Mouse (Mus musculus): Measurements from ENCODE around the gene Ddx46.
A peak's percentile ranks its signal among the peaks of the same experiment; 100 is the strongest.

Gene Ddx46

GRCm38 (mm10) chr13:55721995-55722394 is 87.2 kb downstream of the Ddx46 start:
- Histone ChIP-seq H3K27me3 (ENCODE audit: insufficient read depth, low read length) (no peaks in the 10 kb centered on the region), H3K36me3 (ENCODE audit: insufficient read depth, low read length) (peaks cover 34% of the 10 kb centered on the region), H3K4me1 (replicated peaks; ENCODE audit: low read depth, low read length) (peaks cover 24% of the 10 kb centered on the region; the same call in 1 of the 2 replicates), H3K9me3 (ENCODE audit: low read length) (no peaks in the 10 kb centered on the region), H3K4me3 (replicated peaks; ENCODE audit: low read length) (no peak overlapping the region)
- TF ChIP-seq POU5F1 (IDR thresholded peaks at IDR 0.05; ENCODE audit: borderline replicate concordance, low read length): no peak

GRCm38 (mm10) chr13:55726598-55727119 is 91.8 kb downstream of the Ddx46 start:
- Histone ChIP-seq H3K36me3 (ENCODE audit: insufficient read depth, low read length) (peaks cover 22% of the 10 kb centered on the region), H3K4me1 (replicated peaks; ENCODE audit: low read depth, low read length) (peaks cover 22% of the 10 kb centered on the region), H3K4me3 (replicated peaks; ENCODE audit: low read length) (peak overlapping the region; percentile 87), H3K27me3 (ENCODE audit: insufficient read depth, low read length) (no peaks in the 10 kb centered on the region), H3K9me3 (ENCODE audit: low read length) (no peaks in the 10 kb centered on the region)
- no peak for TF ChIP-seq NANOG (IDR thresholded peaks at IDR 0.05; ENCODE audit: borderline replicate concordance, low read length)

GRCm38 (mm10) chr13:55727120-55727838 is 92.5 kb downstream of the Ddx46 start, which contains the start of gene Pcbd2:
Gene Pcbd2, plus strand, starts transcription at chr13:55727368.
- Histone ChIP-seq H3K4me1 (replicated peaks; ENCODE audit: low read depth, low read length) (peaks cover 22% of the 10 kb centered on the region), H3K27me3 (ENCODE audit: insufficient read depth, low read length) (no peaks in the 10 kb centered on the region), H3K9me3 (ENCODE audit: low read length) (no peaks in the 10 kb centered on the region), H3K4me3 (replicated peaks; ENCODE audit: low read length) (peak within 1 kb of the TSS; percentile 87), H3K36me3 (ENCODE audit: insufficient read depth, low read length) (peaks cover 18% of the 10 kb centered on the region)
- TF ChIP-seq NANOG (IDR thresholded peaks at IDR 0.05; ENCODE audit: borderline replicate concordance, low read length) (no peak), POU5F1 (IDR thresholded peaks at IDR 0.05; ENCODE audit: borderline replicate concordance, low read length) (no peak), CTCF (conservative IDR thresholded peaks at IDR 0.05; ENCODE audit: low read length) (no peak)

DNA sequence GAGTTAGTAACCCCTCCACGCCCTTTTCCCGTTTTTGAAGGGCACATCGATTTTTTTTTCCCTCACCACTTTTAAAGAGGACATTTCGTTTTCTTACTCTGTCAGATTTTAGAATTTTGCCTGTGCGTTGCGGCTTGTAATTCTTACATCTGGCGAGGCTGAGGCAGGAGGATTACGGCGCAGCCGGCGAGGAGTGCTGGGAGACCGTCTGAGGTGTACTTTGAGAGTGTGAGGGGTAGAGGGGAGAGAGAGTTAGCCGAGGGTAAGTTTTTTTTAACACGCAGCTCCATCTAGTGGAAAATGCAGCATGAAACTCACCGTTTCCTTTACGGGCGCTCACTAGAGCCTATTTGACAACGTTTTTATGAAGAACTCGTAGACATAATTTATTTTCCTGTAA is 93.0 kb downstream of the Ddx46 start:
- H3K4me1 ChIP-seq (replicated peaks; ENCODE audit: low read depth, low read length): peaks cover 22% of the 10 kb centered on the region
- no peaks in the 10 kb centered on the region for H3K27me3 ChIP-seq (ENCODE audit: insufficient read depth, low read length)
- TF ChIP-seq POU5F1 (IDR thresholded peaks at IDR 0.05; ENCODE audit: borderline replicate concordance, low read length) (no peak), CTCF (conservative IDR thresholded peaks at IDR 0.05; ENCODE audit: low read length) (peak; percentile 32), NANOG (IDR thresholded peaks at IDR 0.05; ENCODE audit: borderline replicate concordance, low read length) (no peak)
- H3K4me3 ChIP-seq (replicated peaks; ENCODE audit: low read length): peak overlapping the region; percentile 87
- H3K9me3 ChIP-seq (ENCODE audit: low read length): no peaks in the 10 kb centered on the region
- H3K36me3 ChIP-seq (ENCODE audit: insufficient read depth, low read length): peaks cover 18% of the 10 kb centered on the region

- Histone ChIP-seq H3K4me1 (replicated peaks; ENCODE audit: low read depth, low read length) (peaks cover 33% of the 10 kb centered on the region), H3K4me3 (replicated peaks; ENCODE audit: low read length) (no peak overlapping the region), H3K9me3 (ENCODE audit: low read length) (no peaks in the 10 kb centered on the region), H3K27me3 (ENCODE audit: insufficient read depth, low read length) (no peaks in the 10 kb centered on the region), H3K36me3 (ENCODE audit: insufficient read depth, low read length) (peaks cover 8% of the 10 kb centered on the region; the same call in 1 of the 2 replicates)
- no peak for TF ChIP-seq CTCF (conservative IDR thresholded peaks at IDR 0.05; ENCODE audit: low read length)
- TF ChIP-seq POU5F1 (IDR thresholded peaks at IDR 0.05; ENCODE audit: borderline replicate concordance, low read length): no peak
- peak; percentile 87 for TF ChIP-seq NANOG (IDR thresholded peaks at IDR 0.05; ENCODE audit: borderline replicate concordance, low read length)
Observed at GRCm38 (mm10) chr13:55730716-55731115, 95.9 kb downstream of the Ddx46 start.
